Mouse (Mus musculus) ES-Bruce4 (cell line): ENCODE measurements around the gene Sacm1l. TPM values are rescaled to one million over a fixed set of nuclear protein-coding genes. Genes with fewer than 3 reads are reported as not detected.

Experiments used
- H3K27ac ChIP-seq: 2 replicates; pipeline ENCODE4 v1.5.1; 2012; ENCODE audit warnings: low read length, inconsistent platforms; ENCODE audit not compliant: insufficient read depth
- H3K27me3 ChIP-seq: 2 replicates; pipeline ENCODE4 v1.6.1; 2012; ENCODE audit warnings: mild to moderate bottlenecking, low read length, inconsistent platforms; ENCODE audit not compliant: control insufficient read depth, poor library complexity, insufficient read depth, severe bottlenecking
- H3K36me3 ChIP-seq: 2 replicates; pipeline ENCODE4 v1.6.1; 2012; ENCODE audit warnings: inconsistent platforms, mild to moderate bottlenecking, low read length, moderate library complexity; ENCODE audit not compliant: control insufficient read depth, poor library complexity, insufficient read depth, severe bottlenecking
- H3K4me1 ChIP-seq: one replicate; pipeline ENCODE4 v1.8.1; 2011; ENCODE audit warnings: low read length; ENCODE audit not compliant: control insufficient read depth, insufficient read depth
- H3K4me3 ChIP-seq: 2 replicates; pipeline ENCODE4 v1.5.1; 2011; ENCODE audit warnings: low read depth, mild to moderate bottlenecking, low read length
- H3K9ac ChIP-seq: 2 replicates; pipeline ENCODE4 v1.6.1; 2012; ENCODE audit warnings: low read depth, mild to moderate bottlenecking, inconsistent platforms; ENCODE audit not compliant: poor library complexity, severe bottlenecking
- H3K9me3 ChIP-seq: replicated peaks from 2 replicates; pipeline ENCODE4 v1.6.1; 2012; ENCODE audit warnings: mild to moderate bottlenecking, low read length, inconsistent platforms; ENCODE audit not compliant: control insufficient read depth, poor library complexity, insufficient read depth, severe bottlenecking
- CTCF ChIP-seq: IDR thresholded peaks from one replicate; pipeline ENCODE4 v1.8.1; 2011; ENCODE audit warnings: low read depth, low read length
- EP300 ChIP-seq: IDR thresholded peaks from 2 replicates; pipeline ENCODE4 v1.6.1; 2011; ENCODE audit warnings: low read depth, low read length; ENCODE audit not compliant: insufficient read depth
- POLR2A ChIP-seq: IDR thresholded peaks from one replicate; pipeline ENCODE4 v1.8.1; 2011; ENCODE audit warnings: low read length; ENCODE audit not compliant: insufficient read depth
- polyA plus RNA-seq: library from polyadenylated mRNA; stranded (reverse); fragments of >200 nt; gene quantifications from 2 replicates; pipeline ENCODE4 v1.2.4, GENCODE M21; 2011; ENCODE audit warnings: low read depth; ENCODE audit not compliant: missing spikeins, insufficient read depth, insufficient read length

The Sacm1l gene
- polyA plus RNA-seq, 1 experiment: 49.9 TPM

GRCm38 (mm10) chr9:123496665-123497064, 32.9 kb upstream of the Sacm1l start:
- H3K36me3 ChIP-seq: no peaks in the 10 kb centered on the region
- H3K4me3 ChIP-seq: peak overlapping the region; percentile 63
- TF ChIP-seq CTCF (no peak), EP300 (peak; percentile 77; the same call in 1 of the 2 replicates)
- peaks cover 3% of the 10 kb centered on the region for H3K4me1 ChIP-seq
- H3K27ac ChIP-seq: no peak overlapping the region
- no peaks in the 10 kb centered on the region for H3K27me3 ChIP-seq
- H3K9me3 ChIP-seq: no peaks in the 10 kb centered on the region
- 0 out of 2 replicates have a peak overlapping the region, but pooled peaks have one; percentile 40 for H3K9ac ChIP-seq

- H3K36me3 ChIP-seq: no peaks in the 10 kb centered on the region
- TF ChIP-seq POLR2A (no peak), CTCF (no peak), EP300 (no peak)
- no peaks in the 10 kb centered on the region for H3K27me3 ChIP-seq
- peaks cover 3% of the 10 kb centered on the region for H3K4me1 ChIP-seq
- no peak overlapping the region for H3K4me3 ChIP-seq
- no peak overlapping the region for H3K27ac ChIP-seq
- no peaks in the 10 kb centered on the region for H3K9me3 ChIP-seq
- no peak overlapping the region for H3K9ac ChIP-seq
Measured at GRCm38 (mm10) chr9:123497906-123498305, 31.7 kb upstream of the Sacm1l start.

- no peaks in the 10 kb centered on the region for H3K27me3 ChIP-seq
- H3K9me3 ChIP-seq: no peaks in the 10 kb centered on the region
- TF ChIP-seq CTCF (no peak), EP300 (no peak), POLR2A (no peak)
- no peak overlapping the region for H3K9ac ChIP-seq
- peaks cover 3% of the 10 kb centered on the region for H3K4me1 ChIP-seq
- H3K27ac ChIP-seq: no peak overlapping the region
- no peak overlapping the region for H3K4me3 ChIP-seq
- peaks cover 2% of the 10 kb centered on the region; the same call in 1 of the 2 replicates for H3K36me3 ChIP-seq
Measured at GRCm38 (mm10) chr9:123500480-123500879, 29.1 kb upstream of the Sacm1l start.

- no peak overlapping the region for H3K9ac ChIP-seq
- no peak overlapping the region for H3K4me3 ChIP-seq
- H3K27ac ChIP-seq: no peak overlapping the region
- H3K9me3 ChIP-seq: no peaks in the 10 kb centered on the region
- no peak for TF ChIP-seq EP300
- TF ChIP-seq CTCF: no peak
- no peak for TF ChIP-seq POLR2A
- no peaks in the 10 kb centered on the region for H3K27me3 ChIP-seq
- peaks cover 2% of the 10 kb centered on the region; the same call in 1 of the 2 replicates for H3K36me3 ChIP-seq
- H3K4me1 ChIP-seq: peaks cover 3% of the 10 kb centered on the region
Measured at GRCm38 (mm10) chr9:123503171-123503834, 26.3 kb upstream of the Sacm1l start.

GRCm38 (mm10) chr9:123504325-123504724, 25.2 kb upstream of the Sacm1l start:
- Histone ChIP-seq H3K27me3 (no peaks in the 10 kb centered on the region), H3K4me1 (no peaks in the 10 kb centered on the region), H3K9ac (no peak overlapping the region), H3K27ac (no peak overlapping the region), H3K4me3 (no peak overlapping the region), H3K9me3 (no peaks in the 10 kb centered on the region), H3K36me3 (peaks cover 2% of the 10 kb centered on the region; the same call in 1 of the 2 replicates)
- TF ChIP-seq EP300 (no peak), CTCF (peak; percentile 92), POLR2A (no peak)

GRCm38 (mm10) chr9:123505598-123505997, 24.0 kb upstream of the Sacm1l start:
- no peaks in the 10 kb centered on the region for H3K9me3 ChIP-seq
- no peak overlapping the region for H3K4me3 ChIP-seq
- H3K9ac ChIP-seq: no peak overlapping the region
- H3K27me3 ChIP-seq: no peaks in the 10 kb centered on the region
- H3K36me3 ChIP-seq: peaks cover 2% of the 10 kb centered on the region; the same call in 1 of the 2 replicates
- H3K4me1 ChIP-seq: no peaks in the 10 kb centered on the region
- TF ChIP-seq POLR2A: no peak
- TF ChIP-seq EP300: no peak
- TF ChIP-seq CTCF: no peak
- H3K27ac ChIP-seq: no peak overlapping the region
